ENCODE assay signal across 9 mouse cellular contexts in genomic region chr14:61650291-61650960, GRCm38 (mm10). TPM values are rescaled to one million over a fixed set of nuclear protein-coding genes. Genes with fewer than 3 reads are reported as not detected.
DNase-seq lines count a peak whose midpoint lies in the region; ATAC-seq and TF ChIP-seq lines count a peak whose summit lies in the region.
"Had no signal": no experiment of that assay in that cellular context is flagged by ENCODE, and none has a peak within 500 bp of the region (broad histone marks: within the 10 kb centered on the region; RNA-seq: fewer than 3 reads in every experiment).

No protein-coding gene starts in this region.

- peak overlapping the region; percentile 79 for H3K4me3 ChIP-seq in erythroblast, embryonic 14.5 days (replicated peaks)
- H3K4me3 ChIP-seq in kidney, postnatal 0 days (replicated peaks; ENCODE audit: low read depth, low read length) = no peak overlapping the region
- H3K4me3 ChIP-seq in lung, postnatal 0 days (ENCODE audit: low read depth, low read length) = no peak overlapping the region

- no peak overlapping the region for H3K27ac ChIP-seq in kidney, postnatal 0 days
- H3K27ac ChIP-seq in lung, postnatal 0 days (ENCODE audit: low read length) = 0 out of 2 replicates have a peak overlapping the region, but pooled peaks have one; percentile 26

- H3K27me3 ChIP-seq in erythroblast, embryonic 14.5 days (ENCODE audit: control insufficient read depth) = no peaks in the 10 kb centered on the region
- no peaks in the 10 kb centered on the region for H3K27me3 ChIP-seq in kidney, postnatal 0 days (ENCODE audit: insufficient read depth, low read length)
- no peaks in the 10 kb centered on the region for H3K27me3 ChIP-seq in lung, postnatal 0 days (replicated peaks; ENCODE audit: insufficient read depth, low read length)

- TF ChIP-seq CTCF in kidney, postnatal 0 days (IDR thresholded peaks at IDR 0.05; ENCODE audit: low read depth) = peak; percentile 81
- TF ChIP-seq CTCF in lung, postnatal 0 days (IDR thresholded peaks at IDR 0.05) = peak; percentile 72

- no peak overlapping the region for H3K4me2 ChIP-seq in kidney, postnatal 0 days (ENCODE audit: low read length)
- H3K4me2 ChIP-seq in lung, postnatal 0 days (replicated peaks; ENCODE audit: low read depth, low read length) = no peak overlapping the region

- ATAC-seq in erythroblast, adult 5-6 weeks (replicated peaks; ENCODE audit: low FRiP score, poor library complexity, severe bottlenecking) = no peak
- ATAC-seq in kidney, postnatal 0 days (replicated peaks; ENCODE audit: low FRiP score, low read depth) = no peak
- no peak for ATAC-seq in lung, postnatal 0 days

- WGBS in kidney, postnatal 0 days = 40% methylated on average over 9 of the region's 9 CpGs
- WGBS in lung, postnatal 0 days = 35% methylated on average over 9 of the region's 9 CpGs

- H3K36me3 ChIP-seq in erythroblast, embryonic 14.5 days (ENCODE audit: control insufficient read depth) = peaks cover 59% of the 10 kb centered on the region
- no peaks in the 10 kb centered on the region for H3K36me3 ChIP-seq in kidney, postnatal 0 days (ENCODE audit: insufficient read depth, low read length)
- no peaks in the 10 kb centered on the region for H3K36me3 ChIP-seq in lung, postnatal 0 days (ENCODE audit: insufficient read depth, low read length)

- TF ChIP-seq EP300 in lung, postnatal 0 days (IDR thresholded peaks at IDR 0.05) = no peak

- H3K9ac ChIP-seq in kidney, postnatal 0 days (ENCODE audit: low read depth, low read length) = no peak overlapping the region
- no peak overlapping the region for H3K9ac ChIP-seq in lung, postnatal 0 days (replicated peaks; ENCODE audit: low read depth)

- H3K9me3 ChIP-seq in erythroblast, embryonic 14.5 days (ENCODE audit: control insufficient read depth, low read length) = no peaks in the 10 kb centered on the region
- H3K9me3 ChIP-seq in kidney, postnatal 0 days (replicated peaks; ENCODE audit: low read length) = no peaks in the 10 kb centered on the region
- no peaks in the 10 kb centered on the region for H3K9me3 ChIP-seq in lung, postnatal 0 days (ENCODE audit: low read length)

- peak; percentile 25 for DNase-seq in ovary, postnatal 14 days (ENCODE audit: low spot score)
- DNase-seq in ovary, adult 18-20 months (ENCODE audit: low spot score) = no peak
- peak; percentile 68 to 76 for DNase-seq in cerebellum, postnatal 10 days
- DNase-seq in kidney, postnatal 0 days (ENCODE audit: low spot score) = peak; percentile 85
- DNase-seq in lung, postnatal 0 days (ENCODE audit: low spot score) = peak; percentile 79
- peak; percentile 47 for DNase-seq in thymus, postnatal 25 days

- H3K4me1 ChIP-seq in erythroblast, embryonic 14.5 days (ENCODE audit: control insufficient read depth) = peaks cover 67% of the 10 kb centered on the region
- no peaks in the 10 kb centered on the region for H3K4me1 ChIP-seq in kidney, postnatal 0 days (replicated peaks; ENCODE audit: insufficient read depth, low read length)
- no peaks in the 10 kb centered on the region for H3K4me1 ChIP-seq in lung, postnatal 0 days (ENCODE audit: insufficient read depth, low read depth, low read length)

RNA-seq across cellular contexts. Expression of gene Kcnrg, which starts 43.2 kb away (rescaled TPM):
- not detected in 2 replicates for polyA plus RNA-seq in erythroblast, embryonic 14.5 days (2012)
- not detected in 2 replicates for total RNA-seq in erythroblast, adult 5-6 weeks (2015; ENCODE audit: low replicate concordance)
- 0.68 and 0.98 TPM in 2 replicates for total RNA-seq in erythroblast, adult 5-6 weeks (2017; ENCODE audit: low replicate concordance)
- polyA plus RNA-seq in kidney, postnatal 0 days (2015; fragmentation: Nextera tagmentation; extraction: Ambion mirVana) = 0.50 and 0.58 TPM in 2 replicates
- 7.6 and 12.1 TPM in 2 replicates for polyA plus RNA-seq in lung, postnatal 0 days (2015; fragmentation: Nextera tagmentation; extraction: Ambion mirVana)
- polyA plus RNA-seq: small intestine, adult 2 months had no signal

RNA-seq across cellular contexts. Expression of gene Trim13, which starts 52.4 kb away (rescaled TPM):
- polyA plus RNA-seq in erythroblast, embryonic 14.5 days (2012) = not detected in 2 replicates
- 1.3 and 6.1 TPM in 2 replicates for total RNA-seq in erythroblast, adult 5-6 weeks (2015; ENCODE audit: low replicate concordance)
- 1.7 and 7.1 TPM in 2 replicates for total RNA-seq in erythroblast, adult 5-6 weeks (2017; ENCODE audit: low replicate concordance)
- 22.7 and 23.6 TPM in 2 replicates for polyA plus RNA-seq in kidney, postnatal 0 days (2015; fragmentation: Nextera tagmentation; extraction: Ambion mirVana)
- 23.4 and 24.4 TPM in 2 replicates for polyA plus RNA-seq in lung, postnatal 0 days (2015; fragmentation: Nextera tagmentation; extraction: Ambion mirVana)

Comparison
In these comparisons a context has a peak if more than half of its experiments do, and no peak if none do; other contexts are left out.
1. RNA of gene Trim13, which starts 52.4 kb away (polyA plus RNA-seq): 23.4 to 24.4 TPM in lung, postnatal 0 days and 22.7 to 23.6 TPM in kidney, postnatal 0 days; not detected in erythroblast, embryonic 14.5 days; every median in the first group is over 10 times any median in the second.